Mouse (Mus musculus) testis, adult 2 months (tissue): ENCODE results near the gene Rgs12.

ENCODE experiments used
- CTCF ChIP-seq: fragments of 200-500 bp; IDR thresholded peaks from 2 replicates; pipeline ENCODE4 v1.5.1; 2012; ENCODE audit warnings: low read depth, mild to moderate bottlenecking, inconsistent platforms, low read length, moderate library complexity; ENCODE audit not compliant: control insufficient read depth, insufficient read depth, insufficient replicate concordance
- POLR2A ChIP-seq: fragments of 200-500 bp; IDR thresholded peaks from 2 replicates; pipeline ENCODE4 v1.6.1; 2012; ENCODE audit warnings: low read depth, mild to moderate bottlenecking, inconsistent platforms, low read length, moderate library complexity; ENCODE audit not compliant: control insufficient read depth

- no peak for TF ChIP-seq POLR2A
- TF ChIP-seq CTCF: no peak
These were observed 41.1 kb upstream of the Rgs12 start, which contains the start of gene Msantd1 for GRCm38 (mm10) chr5:34907910-34908725.
